Mouse (Mus musculus): ENCODE data around the gene Vstm2a. TPM values are rescaled to one million over a fixed set of nuclear protein-coding genes. Genes with fewer than 3 reads are reported as not detected.

The Vstm2a gene
- polyA plus RNA-seq, 1 experiment = 41.1 TPM

DNA sequence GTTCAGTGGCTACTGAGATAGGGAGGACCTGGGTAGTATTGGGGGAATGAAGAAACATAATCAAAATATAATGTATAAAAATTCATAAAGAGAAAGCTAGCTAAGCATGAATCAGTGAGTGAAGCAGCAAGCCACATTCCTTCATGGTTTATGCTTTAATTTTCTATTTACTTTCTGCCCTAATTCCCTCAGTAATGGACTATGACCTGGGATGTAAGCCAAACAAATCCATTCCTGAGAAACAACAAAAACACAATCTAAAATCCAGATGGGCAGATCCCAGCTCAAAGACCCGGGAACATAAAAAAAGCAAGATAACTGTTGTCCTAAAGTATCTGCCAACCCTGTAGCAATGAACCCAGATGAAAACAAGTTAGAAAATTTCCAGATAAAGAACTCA lies 39.0 kb downstream of the Vstm2a start:
- no peak for TF ChIP-seq POLR2A (IDR thresholded peaks at IDR 0.05; ENCODE audit: borderline replicate concordance, insufficient read depth, low read length)
- TF ChIP-seq CTCF (IDR thresholded peaks at IDR 0.05; ENCODE audit: borderline replicate concordance, insufficient read depth, low read depth, low read length) = no peak
- 0% methylated on average over 1 of the region's 1 CpGs for WGBS
- no peaks in the 10 kb centered on the region for H3K27me3 ChIP-seq (ENCODE audit: control insufficient read depth, insufficient read depth, low read length)
- no peaks in the 10 kb centered on the region for H3K4me1 ChIP-seq (ENCODE audit: control insufficient read depth, insufficient read depth, low read length)
- no peak overlapping the region for H3K27ac ChIP-seq (ENCODE audit: insufficient read depth, low read length)
- DNase-seq = no peak
- no peak overlapping the region for H3K4me3 ChIP-seq (replicated peaks; ENCODE audit: insufficient read depth, low read depth, low read length)

DNA sequence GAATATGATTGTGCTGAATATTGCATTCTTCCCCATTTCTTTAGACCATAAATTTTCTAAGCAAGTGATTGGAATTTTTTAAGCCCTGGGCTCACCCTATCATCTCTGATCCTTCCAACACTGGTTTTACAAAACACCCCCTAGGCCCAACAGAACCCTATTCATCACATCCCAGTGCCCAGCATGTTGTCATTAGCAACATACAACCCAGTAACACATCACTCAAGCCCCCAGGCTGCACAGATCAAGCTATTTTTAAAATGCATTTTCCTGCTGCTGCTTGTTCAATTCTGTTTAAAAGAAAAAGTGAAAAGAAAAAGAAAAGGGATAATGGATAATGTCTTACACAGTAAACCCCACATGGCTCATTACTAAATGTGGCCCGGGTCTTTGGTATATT lies 42.0 kb downstream of the Vstm2a start:
- Histone ChIP-seq H3K4me1 (ENCODE audit: control insufficient read depth, insufficient read depth, low read length) (no peaks in the 10 kb centered on the region), H3K27me3 (ENCODE audit: control insufficient read depth, insufficient read depth, low read length) (no peaks in the 10 kb centered on the region), H3K4me3 (replicated peaks; ENCODE audit: insufficient read depth, low read depth, low read length) (no peak overlapping the region), H3K27ac (ENCODE audit: insufficient read depth, low read length) (no peak overlapping the region)
- 82% methylated on average over 1 of the region's 1 CpGs for WGBS
- no peak for DNase-seq
- TF ChIP-seq POLR2A (IDR thresholded peaks at IDR 0.05; ENCODE audit: borderline replicate concordance, insufficient read depth, low read length) (no peak), CTCF (IDR thresholded peaks at IDR 0.05; ENCODE audit: borderline replicate concordance, insufficient read depth, low read depth, low read length) (no peak)

DNA sequence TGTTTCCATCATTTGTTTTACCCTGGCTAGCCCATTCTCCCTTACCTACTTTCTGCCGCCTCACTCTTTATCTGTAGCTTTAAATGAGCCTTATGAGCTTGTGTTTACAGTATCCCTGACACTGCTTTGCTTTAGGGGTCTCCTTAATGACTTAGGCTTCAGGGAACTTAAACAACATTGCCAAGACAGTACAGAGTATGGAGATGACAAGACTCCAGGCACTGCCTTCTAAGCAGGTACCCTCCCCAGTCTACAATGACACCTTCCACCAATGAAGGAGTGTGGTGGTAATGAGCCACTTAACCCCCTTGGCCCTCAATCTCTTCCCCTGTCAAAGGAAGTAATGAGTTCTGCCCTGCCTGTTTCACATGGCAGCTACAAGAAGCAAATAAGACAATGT lies 42.4 kb downstream of the Vstm2a start:
- Histone ChIP-seq H3K27ac (ENCODE audit: insufficient read depth, low read length) (no peak overlapping the region), H3K4me3 (replicated peaks; ENCODE audit: insufficient read depth, low read depth, low read length) (no peak overlapping the region)
- TF ChIP-seq POLR2A (IDR thresholded peaks at IDR 0.05; ENCODE audit: borderline replicate concordance, insufficient read depth, low read length) (no peak), CTCF (IDR thresholded peaks at IDR 0.05; ENCODE audit: borderline replicate concordance, insufficient read depth, low read depth, low read length) (no peak)

DNA sequence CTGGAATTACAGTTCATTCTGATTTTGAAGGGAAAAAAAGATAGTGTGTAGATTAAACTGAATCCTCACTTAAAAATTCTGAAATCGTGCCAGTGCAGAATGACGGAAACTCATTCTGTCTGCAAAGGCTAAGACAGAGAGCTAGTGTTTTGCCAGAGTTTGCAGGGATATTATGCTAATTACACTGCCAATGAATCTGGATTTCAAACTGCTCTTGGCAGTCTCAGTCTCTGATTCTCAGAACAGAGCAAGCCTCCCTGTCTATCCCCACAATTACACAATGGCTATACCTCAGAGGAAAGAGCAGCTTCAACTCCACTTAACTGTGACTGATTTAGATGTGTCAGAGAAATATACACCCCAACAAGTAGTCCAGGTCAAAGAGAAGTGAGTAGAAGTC lies 43.2 kb downstream of the Vstm2a start:
- no peaks in the 10 kb centered on the region for H3K27me3 ChIP-seq (ENCODE audit: control insufficient read depth, insufficient read depth, low read length)
- no peaks in the 10 kb centered on the region for H3K4me1 ChIP-seq (ENCODE audit: control insufficient read depth, insufficient read depth, low read length)
- WGBS = 12% methylated on average over 2 of the region's 2 CpGs
- DNase-seq = peak in 1 of 2 experiments; percentile 1
- no peak overlapping the region for H3K4me3 ChIP-seq (replicated peaks; ENCODE audit: insufficient read depth, low read depth, low read length)
- no peak overlapping the region for H3K27ac ChIP-seq (ENCODE audit: insufficient read depth, low read length)
- TF ChIP-seq POLR2A (IDR thresholded peaks at IDR 0.05; ENCODE audit: borderline replicate concordance, insufficient read depth, low read length) = no peak
- TF ChIP-seq CTCF (IDR thresholded peaks at IDR 0.05; ENCODE audit: borderline replicate concordance, insufficient read depth, low read depth, low read length) = no peak

More for the DNA sequence above, 42.4 kb downstream of the Vstm2a start:
- Histone ChIP-seq H3K4me1 (ENCODE audit: control insufficient read depth, insufficient read depth, low read length) (no peaks in the 10 kb centered on the region), H3K27me3 (ENCODE audit: control insufficient read depth, insufficient read depth, low read length) (no peaks in the 10 kb centered on the region)
- 97% methylated on average over 1 of the region's 1 CpGs for WGBS
- no peak for DNase-seq

DNA sequence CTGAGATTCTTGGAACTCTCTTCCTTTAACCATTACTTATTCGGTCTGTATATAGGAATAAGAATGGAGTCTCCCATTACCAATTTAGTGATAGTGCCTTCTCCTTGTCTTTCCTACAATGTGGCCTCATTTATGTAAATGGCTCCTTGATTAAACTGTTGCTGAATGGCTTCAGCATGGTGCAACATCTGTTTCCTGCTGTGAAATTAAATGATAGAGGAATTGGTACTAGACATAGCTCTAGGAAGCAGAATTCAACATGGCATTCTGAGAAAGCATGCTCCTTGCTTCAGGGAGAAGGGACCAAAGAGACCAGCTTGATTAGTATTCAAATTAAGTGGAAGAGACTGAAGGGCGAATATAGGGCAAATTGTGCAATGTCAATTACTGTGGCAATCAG lies 57.6 kb downstream of the Vstm2a start:
- DNase-seq = no peak
- Histone ChIP-seq H3K27me3 (ENCODE audit: control insufficient read depth, insufficient read depth, low read length) (no peaks in the 10 kb centered on the region), H3K4me1 (ENCODE audit: control insufficient read depth, insufficient read depth, low read length) (no peaks in the 10 kb centered on the region), H3K27ac (ENCODE audit: insufficient read depth, low read length) (no peak overlapping the region), H3K4me3 (replicated peaks; ENCODE audit: insufficient read depth, low read depth, low read length) (no peak overlapping the region)
- no peak for TF ChIP-seq POLR2A (IDR thresholded peaks at IDR 0.05; ENCODE audit: borderline replicate concordance, insufficient read depth, low read length)
- TF ChIP-seq CTCF (IDR thresholded peaks at IDR 0.05; ENCODE audit: borderline replicate concordance, insufficient read depth, low read depth, low read length) = no peak
- WGBS = 86% methylated on average over 2 of the region's 2 CpGs

DNA sequence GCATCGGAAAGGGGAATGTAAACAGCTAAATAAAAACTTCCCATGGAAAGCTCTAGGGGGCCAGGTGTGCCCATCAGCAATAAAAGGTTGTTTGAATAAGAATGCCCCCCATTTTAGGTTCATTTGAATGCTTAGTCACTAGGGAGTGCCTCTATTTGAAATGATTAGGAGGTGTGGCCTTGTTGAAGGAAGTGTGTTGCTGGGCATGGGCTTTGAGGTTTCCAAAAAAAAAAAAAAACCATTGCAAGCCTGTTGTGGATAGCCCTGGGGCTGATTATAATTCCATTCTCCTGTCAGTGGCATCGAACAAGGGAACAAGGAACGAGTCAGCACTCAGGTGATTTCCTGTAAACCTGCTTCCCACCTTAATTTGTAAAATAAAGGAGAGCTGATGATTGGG lies 87.7 kb downstream of the Vstm2a start:
- Histone ChIP-seq H3K27me3 (ENCODE audit: control insufficient read depth, insufficient read depth, low read length) (no peaks in the 10 kb centered on the region), H3K4me3 (replicated peaks; ENCODE audit: insufficient read depth, low read depth, low read length) (no peak overlapping the region), H3K27ac (ENCODE audit: insufficient read depth, low read length) (no peak overlapping the region), H3K4me1 (ENCODE audit: control insufficient read depth, insufficient read depth, low read length) (no peaks in the 10 kb centered on the region)
- 74% methylated on average over 3 of the region's 3 CpGs for WGBS
- TF ChIP-seq CTCF (IDR thresholded peaks at IDR 0.05; ENCODE audit: borderline replicate concordance, insufficient read depth, low read depth, low read length) (no peak), POLR2A (IDR thresholded peaks at IDR 0.05; ENCODE audit: borderline replicate concordance, insufficient read depth, low read length) (no peak)
- no peak for DNase-seq

DNA sequence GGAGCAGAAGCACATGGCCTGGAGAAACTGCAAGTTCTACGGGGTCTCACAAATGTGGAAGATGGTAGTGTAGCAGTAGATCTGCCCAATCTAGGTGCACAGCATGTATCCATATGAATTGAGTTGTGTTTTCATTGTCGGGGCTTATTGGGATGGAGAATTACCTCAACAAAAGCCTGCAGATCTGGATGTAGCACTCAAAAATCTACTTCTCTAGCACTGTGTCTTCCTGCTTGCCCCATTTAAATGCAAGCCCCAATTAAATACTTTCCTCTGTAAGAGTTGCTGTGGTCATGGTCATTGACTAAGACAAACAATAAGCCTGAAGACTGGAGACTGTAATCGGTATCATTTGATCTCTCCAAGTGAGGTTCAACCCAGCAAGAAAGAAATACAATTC lies 88.2 kb downstream of the Vstm2a start:
- TF ChIP-seq POLR2A (IDR thresholded peaks at IDR 0.05; ENCODE audit: borderline replicate concordance, insufficient read depth, low read length) = no peak
- no peak for TF ChIP-seq CTCF (IDR thresholded peaks at IDR 0.05; ENCODE audit: borderline replicate concordance, insufficient read depth, low read depth, low read length)
- WGBS = 82% methylated on average over 3 of the region's 3 CpGs

DNA sequence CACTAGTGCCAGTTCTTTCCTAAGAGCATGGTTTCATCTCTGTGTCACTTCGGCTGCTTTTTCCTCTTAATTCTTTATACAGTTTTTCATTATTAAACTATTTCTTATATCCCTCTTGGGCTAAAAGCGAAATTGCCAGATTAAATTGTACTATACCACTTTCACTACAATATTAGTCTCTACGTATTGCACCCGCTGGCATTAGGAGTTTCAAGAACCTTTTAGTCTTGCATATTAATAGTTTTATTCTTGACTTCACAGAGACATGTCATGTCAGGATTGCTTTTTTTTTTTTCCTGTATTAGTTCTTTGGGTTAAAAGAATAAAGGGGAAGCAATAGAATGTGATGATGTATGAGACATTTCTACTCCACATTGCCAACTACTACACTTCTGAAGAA lies 94.4 kb downstream of the Vstm2a start:
- WGBS = 87% methylated on average over 4 of the region's 4 CpGs
- no peak for TF ChIP-seq CTCF (IDR thresholded peaks at IDR 0.05; ENCODE audit: borderline replicate concordance, insufficient read depth, low read depth, low read length)
- no peak for TF ChIP-seq POLR2A (IDR thresholded peaks at IDR 0.05; ENCODE audit: borderline replicate concordance, insufficient read depth, low read length)
- no peak for DNase-seq
- Histone ChIP-seq H3K27me3 (ENCODE audit: control insufficient read depth, insufficient read depth, low read length) (no peaks in the 10 kb centered on the region), H3K27ac (ENCODE audit: insufficient read depth, low read length) (no peak overlapping the region), H3K4me3 (replicated peaks; ENCODE audit: insufficient read depth, low read depth, low read length) (no peak overlapping the region), H3K4me1 (ENCODE audit: control insufficient read depth, insufficient read depth, low read length) (no peaks in the 10 kb centered on the region)

More for the DNA sequence above, 88.2 kb downstream of the Vstm2a start:
- DNase-seq = no peak
- H3K27ac ChIP-seq (ENCODE audit: insufficient read depth, low read length) = no peak overlapping the region
- no peaks in the 10 kb centered on the region for H3K4me1 ChIP-seq (ENCODE audit: control insufficient read depth, insufficient read depth, low read length)
- no peaks in the 10 kb centered on the region for H3K27me3 ChIP-seq (ENCODE audit: control insufficient read depth, insufficient read depth, low read length)
- no peak overlapping the region for H3K4me3 ChIP-seq (replicated peaks; ENCODE audit: insufficient read depth, low read depth, low read length)
